Mouse (Mus musculus) midbrain, embryonic 11.5 days (tissue): ENCODE measurements at regions not wholly inside any gene's neighbourhood (a gene's known extent, or its start where the extent isn't known, plus 50 kb on each side); places are given as distances from the start of the nearest gene placed in this dataset.
"Not testable (repeated sequence)": the region's sequence is repeated elsewhere in the genome, so short reads cannot be mapped to it uniquely, and the experiment has no call there.

Source experiments
- ATAC-seq: fragments of 200-750 bp; cut with Nextera tagmentation; 2 replicates; pipeline ENCODE4 v1.8.0; 2017; ENCODE audit warnings: moderate TSS enrichment, moderate library complexity; ENCODE audit not compliant: low FRiP score
- DNase-seq: peaks from one replicate; pipeline ENCODE4 v3.0.0; 2015; ENCODE audit warnings: low spot score; ENCODE audit errors: missing footprints
- H3K27ac ChIP-seq: fragments of 300-500 bp; sonication (generic); 2 replicates; pipeline ENCODE4 v1.5.1; 2014; ENCODE audit warnings: low read depth, low read length
- H3K27me3 ChIP-seq: fragments of 300-500 bp; sonication (generic); 2 replicates; pipeline ENCODE4 v1.6.1; 2014; ENCODE audit warnings: mild to moderate bottlenecking, low read length, moderate library complexity, mixed read lengths; ENCODE audit not compliant: control insufficient read depth, insufficient read depth
- H3K36me3 ChIP-seq: fragments of 300-500 bp; sonication (generic); 2 replicates; pipeline ENCODE4 v1.6.1; 2014; ENCODE audit warnings: mild to moderate bottlenecking, low read length, moderate library complexity, mixed read lengths; ENCODE audit not compliant: control insufficient read depth, insufficient read depth
- H3K4me1 ChIP-seq: fragments of 300-500 bp; sonication (generic); 2 replicates; pipeline ENCODE4 v1.6.1; 2014; ENCODE audit warnings: low read length; ENCODE audit not compliant: control insufficient read depth, insufficient read depth
- H3K4me2 ChIP-seq: fragments of 300-500 bp; sonication (generic); 2 replicates; pipeline ENCODE4 v1.6.1; 2014; ENCODE audit warnings: mild to moderate bottlenecking, moderate library complexity
- H3K4me3 ChIP-seq: fragments of 300-500 bp; sonication (generic); 2 replicates; pipeline ENCODE4 v1.5.1; 2014; ENCODE audit warnings: low read depth, low read length
- H3K9ac ChIP-seq: fragments of 300-500 bp; sonication (generic); 2 replicates; pipeline ENCODE4 v1.6.1; 2014; ENCODE audit warnings: low read length
- H3K9me3 ChIP-seq: fragments of 300-500 bp; sonication (generic); 2 replicates; pipeline ENCODE4 v1.6.1; 2016; ENCODE audit warnings: low read length; ENCODE audit not compliant: control insufficient read depth
- WGBS: fragments of 180-500 bp; shearing (Covaris S2); extraction: QIAGEN DNeasy Blood & Tissue Kit; methylation state at CpG from one replicate; pipeline ENCODE4 v1.1.7; 2014; 5-methylcytosine and 5-hydroxymethylcytosine counted together

DNA sequence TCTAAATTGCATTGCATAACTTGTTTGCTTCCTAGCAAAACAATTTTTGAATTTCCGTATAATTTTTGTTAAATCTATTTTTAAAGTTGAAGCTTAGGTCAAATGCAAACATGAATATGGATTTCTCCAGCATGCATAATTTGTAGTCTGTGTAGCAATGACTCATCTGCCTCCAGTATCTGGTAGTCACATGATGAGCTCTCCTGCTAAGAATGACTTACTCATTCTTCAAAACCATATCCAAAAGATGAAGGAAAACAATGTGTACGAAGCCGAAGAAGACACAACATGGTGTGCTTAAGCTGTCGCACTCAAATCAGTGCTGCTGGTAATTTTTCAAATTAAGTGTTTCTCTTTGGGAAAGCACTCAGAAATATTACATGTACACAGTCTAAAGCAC is 1453.2 kb upstream of the Gje1 start:
- DNase-seq, result no peak
- H3K9me3 ChIP-seq, result no peaks in the 10 kb centered on the region
- H3K27ac ChIP-seq, result no peak overlapping the region
- WGBS, result 90% methylated on average over 4 of the region's 4 CpGs
- H3K27me3 ChIP-seq, result no peaks in the 10 kb centered on the region
- no peak for ATAC-seq
- H3K36me3 ChIP-seq, result no peaks in the 10 kb centered on the region
- H3K4me1 ChIP-seq, result no peaks in the 10 kb centered on the region
- no peak overlapping the region for H3K4me2 ChIP-seq
- no peak overlapping the region for H3K4me3 ChIP-seq
- H3K9ac ChIP-seq, result no peak overlapping the region

GRCm38 (mm10) chr10:16159542-16159941 is 1441.5 kb upstream of the Gje1 start:
- ATAC-seq, DNase-seq, H3K4me3 ChIP-seq, H3K9me3 ChIP-seq, H3K9ac ChIP-seq, H3K27me3 ChIP-seq, H3K4me2 ChIP-seq, H3K27ac ChIP-seq, H3K36me3 ChIP-seq, H3K4me1 ChIP-seq: not testable (repeated sequence)
- whole genome bisulfite sequencing, result 94% methylated on average over 6 of the region's 6 CpGs

- DNase-seq, result no peak
- no peak for ATAC-seq
- Histone ChIP-seq H3K36me3 (no peaks in the 10 kb centered on the region), H3K9ac (no peak overlapping the region), H3K4me2 (no peak overlapping the region), H3K27me3 (no peaks in the 10 kb centered on the region), H3K27ac (no peak overlapping the region), H3K9me3 (no peaks in the 10 kb centered on the region), H3K4me1 (no peaks in the 10 kb centered on the region), H3K4me3 (no peak overlapping the region)
- whole genome bisulfite sequencing, result 90% methylated on average over 3 of the region's 3 CpGs
Observed at GRCm38 (mm10) chr10:16158445-16158844, 1440.4 kb upstream of the Gje1 start.

GRCm38 (mm10) chr10:16156954-16157353 is 1438.9 kb upstream of the Gje1 start:
- Histone ChIP-seq H3K27ac (no peak overlapping the region), H3K9ac (no peak overlapping the region), H3K4me1 (no peaks in the 10 kb centered on the region), H3K4me2 (no peak overlapping the region), H3K36me3 (no peaks in the 10 kb centered on the region), H3K27me3 (no peaks in the 10 kb centered on the region), H3K4me3 (no peak overlapping the region), H3K9me3 (no peaks in the 10 kb centered on the region)
- ATAC-seq (peak; percentile 52; the same call in 1 of the 2 replicates), DNase-seq (no peak)
- WGBS, result 85% methylated on average over 5 of the region's 5 CpGs

DNA sequence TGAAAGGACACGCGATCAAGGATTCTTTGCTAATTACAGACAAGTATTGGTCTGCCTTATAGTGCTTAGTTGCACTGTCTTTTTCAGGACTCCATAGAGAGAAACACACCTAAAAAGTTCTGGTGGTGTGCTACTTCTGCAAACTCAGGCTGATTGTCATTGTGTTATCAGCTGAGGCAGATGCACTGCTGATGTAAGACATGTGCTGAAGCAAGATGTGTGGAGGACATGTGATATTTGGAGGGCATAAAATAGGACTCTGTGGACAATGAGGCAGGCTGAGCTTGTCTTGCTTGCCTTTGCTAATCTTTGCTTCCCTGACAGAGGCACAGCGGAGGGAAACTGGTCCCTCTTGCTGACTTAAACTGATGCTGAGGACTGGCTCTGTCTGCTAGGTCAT is 1431.0 kb upstream of the Gje1 start:
- no peak overlapping the region for H3K9ac ChIP-seq
- H3K9me3 ChIP-seq, result no peaks in the 10 kb centered on the region
- no peaks in the 10 kb centered on the region for H3K27me3 ChIP-seq
- H3K4me1 ChIP-seq, result no peaks in the 10 kb centered on the region
- DNase-seq (no peak), ATAC-seq (no peak)
- no peak overlapping the region for H3K27ac ChIP-seq
- 95% methylated on average over 3 of the region's 3 CpGs for WGBS
- H3K4me3 ChIP-seq, result no peak overlapping the region
- no peaks in the 10 kb centered on the region for H3K36me3 ChIP-seq
- H3K4me2 ChIP-seq, result no peak overlapping the region

DNA sequence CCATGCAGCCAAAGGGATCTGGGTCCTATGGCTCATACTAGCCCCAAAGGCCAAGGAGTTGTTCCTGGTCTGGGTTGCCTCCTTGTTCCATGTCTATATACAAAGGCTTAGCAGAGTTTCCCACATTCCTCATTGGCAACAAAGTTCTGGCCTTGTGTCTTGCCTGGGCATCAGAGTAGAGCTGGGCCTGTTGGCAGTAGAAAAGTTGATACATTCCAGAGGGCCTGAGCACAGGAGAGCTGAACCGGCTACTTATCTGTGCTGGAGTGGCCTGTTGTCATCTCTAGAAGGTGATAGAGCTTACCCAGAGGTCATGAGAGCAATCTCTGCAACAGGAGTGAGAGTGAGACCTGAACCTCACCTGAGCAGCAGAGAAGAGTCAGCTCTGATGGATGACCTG is 1427.4 kb upstream of the Gje1 start:
- DNase-seq, result no peak
- WGBS, result 74% methylated on average over 1 of the region's 1 CpGs

DNA sequence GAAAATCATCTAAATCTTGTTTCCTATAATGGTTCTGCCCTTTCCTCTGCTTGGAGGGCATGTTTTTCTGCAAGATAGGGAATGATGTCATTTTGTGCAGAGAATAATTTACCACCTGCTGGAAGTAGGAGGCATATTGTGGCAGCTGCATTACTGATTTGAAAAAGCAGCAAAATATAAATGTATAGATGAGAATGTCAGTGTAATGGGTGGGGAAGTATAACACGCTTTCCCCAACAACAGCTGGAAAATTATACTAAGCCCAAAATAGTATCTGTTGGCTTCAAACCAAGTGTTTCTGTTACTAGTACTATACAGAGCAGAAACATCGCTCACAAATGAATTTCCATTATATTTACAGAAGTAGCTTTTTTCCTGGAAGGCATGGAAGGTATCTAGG is 1405.9 kb upstream of the Gje1 start:
- 95% methylated on average over 2 of the region's 2 CpGs for WGBS
- Histone ChIP-seq H3K9me3 (no peaks in the 10 kb centered on the region), H3K4me2 (no peak overlapping the region), H3K4me1 (no peaks in the 10 kb centered on the region), H3K4me3 (no peak overlapping the region), H3K27me3 (no peaks in the 10 kb centered on the region), H3K36me3 (no peaks in the 10 kb centered on the region), H3K27ac (no peak overlapping the region), H3K9ac (no peak overlapping the region)
- DNase-seq (no peak), ATAC-seq (no peak)

More for the DNA sequence above, 1427.4 kb upstream of the Gje1 start:
- Histone ChIP-seq H3K4me2 (no peak overlapping the region), H3K36me3 (no peaks in the 10 kb centered on the region), H3K4me3 (no peak overlapping the region), H3K9me3 (no peaks in the 10 kb centered on the region), H3K9ac (no peak overlapping the region), H3K27me3 (no peaks in the 10 kb centered on the region), H3K27ac (no peak overlapping the region), H3K4me1 (no peaks in the 10 kb centered on the region)
- ATAC-seq, result no peak

DNA sequence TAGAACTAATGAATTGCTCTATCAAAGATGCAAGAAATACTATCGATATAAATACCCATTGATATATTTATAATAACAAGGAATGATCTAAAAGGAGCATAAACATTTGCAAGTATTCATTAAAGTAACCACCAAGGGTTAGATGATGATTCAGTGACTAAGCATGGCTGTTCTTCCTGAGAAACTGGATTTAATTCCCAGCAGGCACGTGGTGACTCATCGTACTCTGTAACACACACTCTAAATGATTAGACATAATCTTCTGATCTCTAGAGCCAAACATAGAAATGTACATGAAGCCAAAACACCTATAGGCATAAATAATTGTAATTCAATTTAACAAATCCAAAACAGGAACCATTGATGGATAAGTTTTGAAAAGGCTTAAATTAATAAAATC is 1370.2 kb upstream of the Gje1 start:
- Histone ChIP-seq H3K4me2 (no peak overlapping the region), H3K27me3 (no peaks in the 10 kb centered on the region), H3K4me3 (no peak overlapping the region), H3K9me3 (no peaks in the 10 kb centered on the region), H3K4me1 (no peaks in the 10 kb centered on the region), H3K9ac (no peak overlapping the region), H3K36me3 (no peaks in the 10 kb centered on the region), H3K27ac (no peak overlapping the region)
- ATAC-seq (no peak), DNase-seq (no peak)
- 93% methylated on average over 3 of the region's 3 CpGs for WGBS

DNA sequence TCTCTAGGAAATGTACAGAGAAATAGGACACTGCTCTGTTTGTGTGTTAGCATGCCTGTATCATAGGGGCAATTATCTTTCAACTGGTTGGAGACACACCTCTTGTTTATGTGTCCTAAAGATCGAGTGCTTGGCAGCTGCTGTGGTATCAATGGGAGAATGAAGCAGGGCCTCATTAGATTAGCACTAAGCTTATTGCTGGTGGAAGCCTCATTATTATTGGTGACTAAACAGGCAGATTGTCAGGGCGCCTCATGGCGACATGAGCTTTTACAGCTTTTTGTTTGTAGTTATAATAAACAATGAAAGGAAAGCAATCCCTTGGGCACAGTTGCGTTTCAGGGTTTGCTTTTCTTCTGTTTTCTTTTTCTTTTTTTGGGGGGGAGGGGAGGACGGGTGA is 1335.0 kb upstream of the Gje1 start:
- no peaks in the 10 kb centered on the region for H3K9me3 ChIP-seq
- no peaks in the 10 kb centered on the region for H3K27me3 ChIP-seq
- ATAC-seq (peak; percentile 81), DNase-seq (peak; percentile 83)
- H3K36me3 ChIP-seq, result no peaks in the 10 kb centered on the region
- no peak overlapping the region for H3K27ac ChIP-seq
- WGBS, result 27% methylated on average over 5 of the region's 5 CpGs
- H3K9ac ChIP-seq, result no peak overlapping the region
- H3K4me2 ChIP-seq, result no peak overlapping the region
- no peaks in the 10 kb centered on the region for H3K4me1 ChIP-seq
- H3K4me3 ChIP-seq, result no peak overlapping the region

DNA sequence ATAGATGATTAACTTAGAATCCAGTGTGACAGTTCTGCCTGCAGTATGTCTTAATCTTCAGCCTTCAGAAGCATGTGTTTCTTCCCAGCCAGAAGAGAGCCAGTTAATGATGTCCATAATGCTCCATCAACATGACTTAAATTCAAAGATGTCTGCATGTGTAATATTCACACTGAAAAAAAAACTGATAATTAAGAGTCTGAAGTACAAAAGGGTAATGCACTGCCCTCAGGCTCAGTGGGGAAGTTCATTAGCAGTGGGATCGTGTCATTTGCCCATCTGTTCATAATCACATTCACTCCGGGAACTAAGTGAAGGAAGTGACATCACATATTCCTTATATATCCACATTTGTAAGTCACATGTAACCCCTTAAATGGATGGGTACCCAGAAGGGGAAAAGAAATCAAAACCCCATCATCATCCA is 1334.5 kb upstream of the Gje1 start:
- H3K27me3 ChIP-seq, result no peaks in the 10 kb centered on the region
- DNase-seq (peak; percentile 85), ATAC-seq (peak; percentile 71)
- no peaks in the 10 kb centered on the region for H3K36me3 ChIP-seq
- no peaks in the 10 kb centered on the region for H3K9me3 ChIP-seq
- no peaks in the 10 kb centered on the region for H3K4me1 ChIP-seq
- no peak overlapping the region for H3K4me2 ChIP-seq
- H3K9ac ChIP-seq, result no peak overlapping the region
- no peak overlapping the region for H3K4me3 ChIP-seq
- no peak overlapping the region for H3K27ac ChIP-seq
- WGBS, result 55% methylated on average over 2 of the region's 2 CpGs
